Mouse (Mus musculus) midbrain, embryonic 10.5 days (tissue): ENCODE measurements around the gene Nt5c. TPM values are rescaled to one million over a fixed set of nuclear protein-coding genes. Genes with fewer than 3 reads are reported as not detected.
"Not testable (repeated sequence)": the region's sequence is repeated elsewhere in the genome, so short reads cannot be mapped to it uniquely, and the experiment has no call there.

Experiments used
- DNase-seq: peaks from one replicate; pipeline ENCODE4 v3.0.0-alpha.2; 2017; ENCODE audit warnings: low spot score
- H3K27ac ChIP-seq: fragments of 300-500 bp; sonication (generic); replicated peaks from 2 replicates; pipeline ENCODE4 v1.5.1; 2016; ENCODE audit warnings: mild to moderate bottlenecking
- H3K27me3 ChIP-seq: fragments of 300-500 bp; sonication (generic); 2 replicates; pipeline ENCODE4 v1.6.1; 2016; ENCODE audit warnings: low read depth, mild to moderate bottlenecking; ENCODE audit not compliant: poor library complexity, severe bottlenecking
- H3K36me3 ChIP-seq: fragments of 300-500 bp; sonication (generic); 2 replicates; pipeline ENCODE4 v1.6.1; 2016; ENCODE audit warnings: mild to moderate bottlenecking, moderate library complexity
- H3K4me1 ChIP-seq: fragments of 300-500 bp; sonication (generic); 2 replicates; pipeline ENCODE4 v1.6.1; 2016
- H3K4me3 ChIP-seq: fragments of 300-500 bp; sonication (generic); 2 replicates; pipeline ENCODE4 v1.5.1; 2016; ENCODE audit warnings: mild to moderate bottlenecking, moderate library complexity
- H3K9me3 ChIP-seq: fragments of 300-500 bp; sonication (generic); replicated peaks from 2 replicates; pipeline ENCODE4 v1.6.1; 2016; ENCODE audit warnings: mild to moderate bottlenecking
- WGBS: fragments of 180-500 bp; shearing (Covaris S2); methylation state at CpG from one replicate; pipeline ENCODE4 v1.1.7; 2016; 5-methylcytosine and 5-hydroxymethylcytosine counted together
- polyA plus RNA-seq: library from polyadenylated mRNA; unstranded; fragments of >200 nt; fragmentation: Nextera tagmentation; extraction: Ambion mirVana; gene quantifications from 2 replicates; pipeline ENCODE4 v1.2.1, GENCODE M21; 2016

Gene Nt5c
- polyA plus RNA-seq, 1 experiment from 2014 or later, result 87.7 TPM

GRCm38 (mm10) chr11:115502636-115503035 lies 11.0 kb upstream of the Nt5c start:
- peaks cover 23% of the 10 kb centered on the region for H3K4me1 ChIP-seq
- H3K36me3 ChIP-seq, result peaks cover 96% of the 10 kb centered on the region
- H3K27ac ChIP-seq, result no peak overlapping the region
- no peaks in the 10 kb centered on the region for H3K27me3 ChIP-seq
- H3K4me3 ChIP-seq, result no peak overlapping the region
- DNase-seq, result no peak
- WGBS, result 94% methylated on average over 6 of the region's 6 CpGs
- no peaks in the 10 kb centered on the region for H3K9me3 ChIP-seq

GRCm38 (mm10) chr11:115496559-115496958 lies 4.9 kb upstream of the Nt5c start:
- not testable (repeated sequence) for H3K4me3 ChIP-seq, H3K27me3 ChIP-seq, H3K9me3 ChIP-seq, H3K27ac ChIP-seq, DNase-seq
- H3K4me1 ChIP-seq, result peaks cover 12% of the 10 kb centered on the region
- H3K36me3 ChIP-seq, result peaks cover 53% of the 10 kb centered on the region
- WGBS, result 91% methylated on average over 9 of the region's 9 CpGs

DNA sequence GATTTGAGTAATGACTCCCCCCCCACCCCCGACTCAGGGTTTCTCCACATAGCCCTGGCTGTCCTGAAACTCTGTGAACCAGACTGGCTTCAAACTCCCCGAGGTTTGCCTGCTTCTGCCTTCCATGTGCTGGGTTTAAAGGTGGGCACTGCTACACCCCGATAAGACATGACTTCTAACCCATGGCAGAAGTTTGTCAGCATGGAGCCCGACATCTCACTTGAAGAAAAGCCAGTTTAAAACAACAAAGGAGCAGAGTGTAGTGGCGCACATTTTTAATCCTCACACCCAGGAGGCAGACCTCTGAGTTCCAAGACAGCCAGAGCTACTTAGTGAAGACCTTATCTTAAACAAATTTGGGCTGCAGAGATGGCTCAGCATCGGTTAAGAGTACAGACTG lies 725 bp upstream of the Nt5c start:
- Histone ChIP-seq H3K36me3 (peaks cover 27% of the 10 kb centered on the region), H3K4me1 (peaks cover 32% of the 10 kb centered on the region), H3K4me3 (peak overlapping the region; percentile 81), H3K27me3 (peaks cover 8% of the 10 kb centered on the region; the same call in 1 of the 2 replicates), H3K27ac (peak overlapping the region; percentile 90; the same call in 1 of the 2 replicates), H3K9me3 (no peaks in the 10 kb centered on the region)
- 40% methylated on average over 6 of the region's 6 CpGs for WGBS
- no peak for DNase-seq

GRCm38 (mm10) chr11:115490441-115491355 lies 964 bp downstream of the Nt5c start:
- H3K4me1 ChIP-seq, result peaks cover 36% of the 10 kb centered on the region
- peak; percentile 47 for DNase-seq
- peak overlapping the region; percentile 81 for H3K4me3 ChIP-seq
- peaks cover 16% of the 10 kb centered on the region for H3K36me3 ChIP-seq
- WGBS, result 28% methylated on average over 25 of the region's 25 CpGs
- no peaks in the 10 kb centered on the region for H3K9me3 ChIP-seq
- peaks cover 8% of the 10 kb centered on the region; the same call in 1 of the 2 replicates for H3K27me3 ChIP-seq
- peak overlapping the region; percentile 90 for H3K27ac ChIP-seq

DNA sequence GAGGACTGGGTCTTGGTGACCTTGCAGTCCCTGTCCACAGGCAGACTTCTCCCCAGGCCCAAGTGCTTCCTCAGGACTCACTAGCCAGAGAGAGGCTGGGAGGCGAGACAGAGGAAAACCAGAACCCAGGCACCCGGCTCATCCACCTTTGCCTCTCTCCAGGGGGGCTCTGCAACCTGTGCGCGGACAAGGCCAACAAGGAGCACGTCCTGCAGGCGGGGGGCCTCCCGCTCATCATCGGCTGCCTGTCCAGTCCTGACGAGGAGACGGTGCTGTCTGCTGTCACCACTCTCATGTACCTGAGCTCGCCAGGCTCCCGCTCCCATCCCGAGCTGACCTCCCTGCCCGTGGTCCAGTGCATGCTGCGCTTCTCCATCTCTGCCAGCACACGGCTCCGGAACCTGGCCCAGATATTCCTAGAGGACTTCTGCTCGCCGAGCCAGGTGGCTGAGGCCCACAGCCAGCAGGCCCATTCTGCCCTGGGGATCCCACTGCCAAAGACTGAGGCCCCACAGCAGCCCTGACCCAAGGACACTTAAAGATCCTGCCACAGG lies 3.0 kb downstream of the Nt5c start:
- WGBS, result 85% methylated on average over 19 of the region's 19 CpGs
- no peak for DNase-seq
- no peak overlapping the region for H3K27ac ChIP-seq
- no peaks in the 10 kb centered on the region for H3K9me3 ChIP-seq
- H3K4me3 ChIP-seq, result no peak overlapping the region
- H3K27me3 ChIP-seq, result peaks cover 8% of the 10 kb centered on the region; the same call in 1 of the 2 replicates
- peaks cover 16% of the 10 kb centered on the region for H3K36me3 ChIP-seq
- peaks cover 48% of the 10 kb centered on the region for H3K4me1 ChIP-seq

DNA sequence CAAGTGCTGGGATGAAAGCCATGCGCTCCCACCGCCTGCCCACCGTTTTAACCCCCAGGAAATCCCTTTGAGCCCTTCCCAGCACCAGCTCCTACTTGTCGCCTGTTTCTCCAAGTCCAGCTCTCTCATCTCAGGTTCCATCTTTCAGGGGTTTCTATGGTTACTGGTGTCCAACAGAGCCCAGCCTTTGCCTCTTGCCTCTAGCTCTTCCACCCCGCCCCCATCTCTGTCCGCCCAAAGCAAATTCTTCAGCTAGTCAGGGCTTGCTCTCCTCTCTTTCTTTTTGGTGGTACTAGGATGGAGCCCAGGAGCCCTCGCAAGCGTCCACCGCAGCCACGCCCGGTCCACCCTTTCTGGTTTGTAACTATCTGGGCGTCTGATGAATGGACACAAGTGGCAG lies 6.5 kb downstream of the Nt5c start:
- H3K9me3 ChIP-seq, result no peaks in the 10 kb centered on the region
- H3K27ac ChIP-seq, result peak overlapping the region; percentile 64
- H3K4me3 ChIP-seq, result peak overlapping the region; percentile 23; the same call in 1 of the 2 replicates
- peak; percentile 67 for DNase-seq
- peaks cover 25% of the 10 kb centered on the region for H3K4me1 ChIP-seq
- H3K36me3 ChIP-seq, result peaks cover 16% of the 10 kb centered on the region
- 37% methylated on average over 12 of the region's 12 CpGs for WGBS
- no peaks in the 10 kb centered on the region for H3K27me3 ChIP-seq

- Histone ChIP-seq H3K4me3 (no peak overlapping the region), H3K9me3 (no peaks in the 10 kb centered on the region), H3K27me3 (no peaks in the 10 kb centered on the region), H3K36me3 (peaks cover 6% of the 10 kb centered on the region), H3K27ac (no peak overlapping the region), H3K4me1 (peaks cover 18% of the 10 kb centered on the region)
- DNase-seq, result peak; percentile 69
- WGBS, result 18% methylated on average over 6 of the region's 6 CpGs
Observed at GRCm38 (mm10) chr11:115483726-115484125, 7.9 kb downstream of the Nt5c start.

DNA sequence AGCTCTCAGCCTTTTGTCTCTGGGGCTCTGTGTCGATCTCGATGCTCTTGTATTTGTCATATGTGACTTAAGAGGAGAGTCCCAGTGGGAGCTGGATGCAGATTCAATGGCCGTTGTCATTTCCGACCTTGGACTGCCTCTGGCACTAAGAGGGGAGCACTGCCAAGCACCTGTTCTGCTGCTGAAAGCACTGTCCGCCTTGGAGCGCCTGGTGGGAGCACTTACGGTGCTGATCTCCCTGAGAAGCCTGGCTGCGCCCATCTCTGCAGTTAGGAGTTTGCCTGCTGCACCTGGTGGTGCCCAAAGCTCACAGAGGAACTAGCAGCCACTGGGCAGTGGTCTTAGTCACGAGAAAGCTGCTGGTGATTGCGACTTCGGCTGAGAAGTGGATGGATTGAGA lies 8.4 kb downstream of the Nt5c start:
- no peaks in the 10 kb centered on the region for H3K27me3 ChIP-seq

DNA sequence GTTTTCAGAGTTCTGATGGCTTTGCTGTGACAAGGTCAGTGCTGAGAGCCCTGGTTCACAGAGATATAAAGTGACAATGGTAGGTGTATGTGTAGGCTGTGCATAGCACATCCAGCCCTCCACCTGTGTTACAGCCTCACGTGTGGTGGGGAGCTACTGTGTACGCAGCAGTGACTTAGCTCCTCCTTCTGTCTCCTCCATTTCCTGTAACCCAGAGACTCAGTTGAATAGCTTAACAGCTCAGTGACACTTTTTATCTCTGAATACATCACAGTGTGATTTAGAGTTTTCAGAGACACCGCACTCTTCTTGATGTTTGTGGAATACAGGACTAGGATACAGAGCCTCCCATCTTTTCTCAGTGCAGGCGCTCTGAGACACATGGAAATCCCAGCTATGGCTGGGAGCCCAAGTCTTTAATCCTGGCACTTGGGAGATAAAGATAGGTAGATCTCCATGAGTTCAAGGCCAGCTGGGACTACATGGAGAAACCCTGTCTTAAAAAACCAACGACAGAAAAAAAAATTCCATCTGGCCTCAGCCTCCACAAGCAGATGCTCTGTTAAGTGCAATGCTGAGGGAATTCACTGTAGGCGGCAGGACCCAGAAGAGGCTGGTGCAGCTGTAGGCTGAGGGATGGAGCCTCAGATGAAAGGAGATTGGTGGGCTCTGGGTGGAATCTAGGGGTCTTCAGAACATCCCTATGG lies 10.0 kb downstream of the Nt5c start:
- DNase-seq, result no peak
- no peaks in the 10 kb centered on the region for H3K27me3 ChIP-seq
- H3K9me3 ChIP-seq, result no peaks in the 10 kb centered on the region
- 86% methylated on average over 6 of the region's 6 CpGs for whole genome bisulfite sequencing
- H3K4me1 ChIP-seq, result peaks cover 25% of the 10 kb centered on the region
- no peak overlapping the region for H3K4me3 ChIP-seq
- peaks cover 3% of the 10 kb centered on the region; the same call in 1 of the 2 replicates for H3K36me3 ChIP-seq
- H3K27ac ChIP-seq, result no peak overlapping the region

More for the DNA sequence above, 8.4 kb downstream of the Nt5c start:
- no peak for DNase-seq
- Histone ChIP-seq H3K4me3 (no peak overlapping the region), H3K4me1 (peaks cover 18% of the 10 kb centered on the region), H3K36me3 (peaks cover 3% of the 10 kb centered on the region), H3K9me3 (no peaks in the 10 kb centered on the region), H3K27ac (no peak overlapping the region)
- WGBS, result 75% methylated on average over 11 of the region's 11 CpGs

DNA sequence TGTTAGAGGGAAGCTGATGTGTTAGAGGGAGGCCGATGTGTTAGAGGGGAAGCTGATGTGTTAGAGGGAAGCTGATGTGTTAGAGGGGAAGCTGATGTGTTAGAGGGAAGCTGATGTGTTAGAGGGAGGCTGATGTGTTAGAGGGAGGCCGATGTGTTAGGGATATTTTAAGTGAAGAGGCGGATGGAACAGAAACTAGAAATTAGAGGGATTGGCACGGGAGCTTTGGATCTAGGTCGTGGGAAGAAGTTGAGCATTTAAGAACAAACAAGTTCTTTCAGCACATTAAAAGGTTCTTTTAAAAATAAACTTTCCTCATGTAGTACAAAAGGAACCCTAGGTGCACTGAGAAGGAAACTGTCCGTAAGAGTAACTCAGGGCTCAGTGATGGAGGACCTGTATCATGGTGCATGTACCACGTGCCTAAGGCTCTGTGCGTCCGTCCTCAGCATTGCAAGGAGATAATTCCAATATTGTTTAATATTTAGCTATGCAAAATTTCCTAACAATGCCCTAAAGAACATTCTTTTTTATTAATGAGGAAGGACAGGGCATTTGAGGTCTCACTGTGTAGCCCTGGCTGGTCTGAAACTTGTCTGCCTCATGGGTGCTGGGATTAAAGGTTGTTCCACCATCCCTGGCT lies 13.2 kb downstream of the Nt5c start:
- peaks cover 39% of the 10 kb centered on the region for H3K4me1 ChIP-seq
- WGBS, result 89% methylated on average over 9 of the region's 9 CpGs
- no peaks in the 10 kb centered on the region for H3K9me3 ChIP-seq
- no peak overlapping the region for H3K27ac ChIP-seq
- peaks cover 3% of the 10 kb centered on the region; the same call in 1 of the 2 replicates for H3K36me3 ChIP-seq
- H3K4me3 ChIP-seq, result no peak overlapping the region
- no peaks in the 10 kb centered on the region for H3K27me3 ChIP-seq
- DNase-seq, result no peak

GRCm38 (mm10) chr11:115477388-115477787 lies 14.3 kb downstream of the Nt5c start:
- H3K27me3 ChIP-seq, H3K36me3 ChIP-seq, H3K4me3 ChIP-seq, H3K9me3 ChIP-seq, H3K27ac ChIP-seq, DNase-seq: not testable (repeated sequence)
- 89% methylated on average over 7 of the region's 7 CpGs for WGBS
- peaks cover 40% of the 10 kb centered on the region for H3K4me1 ChIP-seq

- Histone ChIP-seq H3K4me1 (peaks cover 40% of the 10 kb centered on the region), H3K4me3 (peak overlapping the region; percentile 90)
- H3K36me3 ChIP-seq, H3K27ac ChIP-seq, H3K9me3 ChIP-seq, H3K27me3 ChIP-seq, DNase-seq: not testable (repeated sequence)
- 86% methylated on average over 4 of the region's 4 CpGs for WGBS
Observed at GRCm38 (mm10) chr11:115476630-115477029, 15.0 kb downstream of the Nt5c start.
